Mouse (Mus musculus) CH12.LX (cell line): ENCODE data around the gene Prm2. TPM values are rescaled to one million over a fixed set of nuclear protein-coding genes. Genes with fewer than 3 reads are reported as not detected.

Source experiments
- DNase-seq: peaks from one replicate; pipeline ENCODE4 v3.0.0-alpha.2; 2013; ENCODE audit errors: extremely low read depth
- H3K27ac ChIP-seq: 2 replicates; pipeline ENCODE4 v1.5.1; 2012; ENCODE audit warnings: low read depth, mild to moderate bottlenecking, control low read depth, moderate library complexity; ENCODE audit not compliant: insufficient read depth
- H3K27me3 ChIP-seq: replicated peaks from 2 replicates; pipeline ENCODE3; 2012; ENCODE audit warnings: inconsistent platforms
- H3K36me3 ChIP-seq, 2 experiments: replicated peaks in 1 of 2; 2 replicates each; pipeline versions ENCODE3 to v1.6.1; 2012; ENCODE audit warnings: inconsistent platforms in 1 of 2, low read length in 1 of 2, mild to moderate bottlenecking in 1 of 2, mixed read lengths in 1 of 2, moderate library complexity in 1 of 2; ENCODE audit not compliant: control insufficient read depth in 1 of 2, insufficient read depth in 1 of 2
- H3K4me1 ChIP-seq, 2 experiments: 2 replicates each; pipeline ENCODE4 v1.6.1; 2012; ENCODE audit warnings: inconsistent platforms in 1 of 2, moderate library complexity in 1 of 2; ENCODE audit not compliant: insufficient read depth in 2 of 2, control insufficient read depth in 1 of 2
- H3K4me2 ChIP-seq: 2 replicates; pipeline ENCODE4 v1.6.1; 2012; ENCODE audit warnings: low read depth, mild to moderate bottlenecking, control low read depth; ENCODE audit not compliant: poor library complexity, insufficient read depth, severe bottlenecking
- H3K4me3 ChIP-seq, 3 experiments: fragments of 150-350 bp in 1 of 3; sonication (generic) in 1 of 3; replicated peaks in 1 of 3; 2 replicates each; pipeline versions ENCODE3 to v1.5.1; 2011 to 2012; ENCODE audit warnings: low read depth in 2 of 3, low read length in 2 of 3, mild to moderate bottlenecking in 2 of 3, moderate library complexity in 2 of 3, control low read depth in 1 of 3, improper control_type of control experiment in 1 of 3, inconsistent platforms in 1 of 3, mixed read lengths in 1 of 3; ENCODE audit not compliant: poor library complexity in 1 of 3
- H3K79me2 ChIP-seq: replicated peaks from 2 replicates; pipeline ENCODE4 v1.6.1; 2012; ENCODE audit warnings: mild to moderate bottlenecking, moderate library complexity; ENCODE audit not compliant: control insufficient read depth, poor library complexity, insufficient read depth, severe bottlenecking; ENCODE audit errors: extremely low read depth
- H3K9ac ChIP-seq: 2 replicates; pipeline ENCODE4 v1.6.1; 2012; ENCODE audit warnings: low read depth, mild to moderate bottlenecking, control low read depth, moderate library complexity; ENCODE audit not compliant: insufficient read depth
- H3K9me3 ChIP-seq: replicated peaks from 2 replicates; pipeline ENCODE3; 2012; ENCODE audit warnings: low read length, inconsistent platforms, mixed read lengths
- BHLHE40 ChIP-seq: IDR thresholded peaks from 2 replicates; pipeline ENCODE4 v1.6.1; 2011; ENCODE audit warnings: mild to moderate bottlenecking, low read depth, low read length, improper control_type of control experiment
- CHD1 ChIP-seq: IDR thresholded peaks from 2 replicates; pipeline ENCODE4 v1.6.1; 2012; ENCODE audit warnings: low read depth, low read length, improper control_type of control experiment, inconsistent platforms
- CHD2 ChIP-seq: IDR thresholded peaks from 2 replicates; pipeline ENCODE4 v1.6.1; 2011; ENCODE audit warnings: low read length, improper control_type of control experiment
- CTCF ChIP-seq, 2 experiments: IDR thresholded peaks in 1 of 2; conservative IDR thresholded peaks in 1 of 2; 2 replicates each; pipeline ENCODE4 v1.5.1; 2011 to 2012; ENCODE audit warnings: low read depth in 2 of 2, low read length in 2 of 2, improper control_type of control experiment in 1 of 2, inconsistent platforms in 1 of 2, mild to moderate bottlenecking in 1 of 2, moderate library complexity in 1 of 2
- E2F4 ChIP-seq: IDR thresholded peaks from 2 replicates; pipeline ENCODE4 v1.6.1; 2011; ENCODE audit warnings: low read depth, low read length, improper control_type of control experiment; ENCODE audit not compliant: insufficient replicate concordance
- ELF1 ChIP-seq: IDR thresholded peaks from 2 replicates; pipeline ENCODE4 v1.6.1; 2014; ENCODE audit warnings: low read depth, mild to moderate bottlenecking, inconsistent platforms, low read length, improper control_type of control experiment
- EP300 ChIP-seq: IDR thresholded peaks from 2 replicates; pipeline ENCODE4 v1.6.1; 2011; ENCODE audit warnings: low read length, improper control_type of control experiment
- ETS1 ChIP-seq: conservative IDR thresholded peaks from 2 replicates; pipeline ENCODE4 v1.6.1; 2012; ENCODE audit warnings: low read depth, mild to moderate bottlenecking, inconsistent platforms, low read length, improper control_type of control experiment, moderate library complexity
- GABPA ChIP-seq: IDR thresholded peaks from 2 replicates; pipeline ENCODE4 v1.6.1; 2012; ENCODE audit warnings: low read depth, low read length, improper control_type of control experiment, inconsistent platforms; ENCODE audit not compliant: insufficient replicate concordance
- HCFC1 ChIP-seq: IDR thresholded peaks from 2 replicates; pipeline ENCODE4 v1.6.1; 2012; ENCODE audit warnings: low read depth, mild to moderate bottlenecking, inconsistent platforms, low read length, improper control_type of control experiment
- IRF4 ChIP-seq: IDR thresholded peaks from 2 replicates; pipeline ENCODE4 v1.6.1; 2014; ENCODE audit warnings: low read depth, mild to moderate bottlenecking, inconsistent platforms, low read length, improper control_type of control experiment
- JUN ChIP-seq: IDR thresholded peaks from 2 replicates; pipeline ENCODE4 v1.6.1; 2011; ENCODE audit warnings: low read depth, mild to moderate bottlenecking, low read length, improper control_type of control experiment, moderate library complexity; ENCODE audit not compliant: insufficient read depth
- JUND ChIP-seq: conservative IDR thresholded peaks from 2 replicates; pipeline ENCODE4 v1.6.1; 2011; ENCODE audit warnings: low read depth, low read length, improper control_type of control experiment
- KAT2A ChIP-seq: IDR thresholded peaks from 2 replicates; pipeline ENCODE4 v1.6.1; 2012; ENCODE audit warnings: low read length, improper control_type of control experiment, inconsistent platforms; ENCODE audit not compliant: insufficient replicate concordance
- MAFK ChIP-seq: IDR thresholded peaks from 2 replicates; pipeline ENCODE4 v1.6.1; 2011; ENCODE audit warnings: low read length, improper control_type of control experiment; ENCODE audit not compliant: insufficient replicate concordance
- MAX ChIP-seq: IDR thresholded peaks from 2 replicates; pipeline ENCODE4 v1.6.1; 2011; ENCODE audit warnings: low read length, improper control_type of control experiment
- MAZ ChIP-seq: IDR thresholded peaks from 2 replicates; pipeline ENCODE4 v1.6.1; 2012; ENCODE audit warnings: low read depth, mild to moderate bottlenecking, inconsistent platforms, low read length, improper control_type of control experiment, moderate library complexity
- MEF2A ChIP-seq: IDR thresholded peaks from 2 replicates; pipeline ENCODE4 v1.6.1; 2014; ENCODE audit warnings: low read depth, mild to moderate bottlenecking, inconsistent platforms, low read length, improper control_type of control experiment, borderline replicate concordance
- MXI1 ChIP-seq: IDR thresholded peaks from 2 replicates; pipeline ENCODE4 v1.6.1; 2011; ENCODE audit warnings: mild to moderate bottlenecking, low read depth, low read length, improper control_type of control experiment
- MYC ChIP-seq: IDR thresholded peaks from 2 replicates; pipeline ENCODE4 v1.6.1; 2011; ENCODE audit warnings: low read depth, mild to moderate bottlenecking, improper control_type of control experiment, low read length
- NELFE ChIP-seq: IDR thresholded peaks from 2 replicates; pipeline ENCODE4 v1.6.1; 2011; ENCODE audit warnings: low read depth, low read length, improper control_type of control experiment
- NRF1 ChIP-seq: IDR thresholded peaks from 2 replicates; pipeline ENCODE4 v1.6.1; 2014; ENCODE audit warnings: low read depth, mild to moderate bottlenecking, inconsistent platforms, low read length, improper control_type of control experiment, moderate library complexity
- PAX5 ChIP-seq: IDR thresholded peaks from 2 replicates; pipeline ENCODE4 v1.6.1; 2012; ENCODE audit warnings: low read length, inconsistent platforms, mixed read lengths
- POLR2A ChIP-seq: IDR thresholded peaks from 2 replicates; pipeline ENCODE4 v1.6.1; 2011; ENCODE audit warnings: low read depth, mild to moderate bottlenecking, improper control_type of control experiment, low read length
- POLR2AphosphoS2 ChIP-seq: IDR thresholded peaks from 2 replicates; pipeline ENCODE4 v1.6.1; 2011; ENCODE audit warnings: low read depth, low read length, improper control_type of control experiment
- RAD21 ChIP-seq: IDR thresholded peaks from 2 replicates; pipeline ENCODE4 v1.6.1; 2011; ENCODE audit warnings: low read depth, mild to moderate bottlenecking, low read length, improper control_type of control experiment, moderate library complexity
- RCOR1 ChIP-seq: conservative IDR thresholded peaks from 2 replicates; pipeline ENCODE4 v1.6.1; 2012; ENCODE audit warnings: low read depth, mild to moderate bottlenecking, inconsistent platforms, low read length, improper control_type of control experiment
- SIN3A ChIP-seq: IDR thresholded peaks from 2 replicates; pipeline ENCODE4 v1.6.1; 2012; ENCODE audit warnings: low read length, improper control_type of control experiment, inconsistent platforms
- SMC3 ChIP-seq: IDR thresholded peaks from 2 replicates; pipeline ENCODE4 v1.6.1; 2011; ENCODE audit warnings: low read depth, low read length, improper control_type of control experiment
- TBP ChIP-seq: conservative IDR thresholded peaks from 2 replicates; pipeline ENCODE4 v1.6.1; 2011; ENCODE audit warnings: low read depth, low read length, improper control_type of control experiment
- TCF12 ChIP-seq: IDR thresholded peaks from 2 replicates; pipeline ENCODE4 v1.6.1; 2014; ENCODE audit warnings: low read depth, mild to moderate bottlenecking, inconsistent platforms, low read length, improper control_type of control experiment
- UBTF ChIP-seq: IDR thresholded peaks from 2 replicates; pipeline ENCODE4 v1.6.1; 2012; ENCODE audit warnings: low read depth, mild to moderate bottlenecking, inconsistent platforms, low read length, improper control_type of control experiment, moderate library complexity
- USF1 ChIP-seq: IDR thresholded peaks from 2 replicates; pipeline ENCODE4 v1.6.1; 2014; ENCODE audit warnings: low read depth, mild to moderate bottlenecking, inconsistent platforms, low read length, improper control_type of control experiment
- USF2 ChIP-seq: conservative IDR thresholded peaks from 2 replicates; pipeline ENCODE4 v1.6.1; 2011; ENCODE audit warnings: low read depth, low read length, improper control_type of control experiment
- ZC3H11A ChIP-seq: IDR thresholded peaks from 2 replicates; pipeline ENCODE4 v1.6.1; 2012; ENCODE audit warnings: low read depth, mild to moderate bottlenecking, inconsistent platforms, low read length, improper control_type of control experiment
- ZKSCAN1 ChIP-seq: IDR thresholded peaks from 2 replicates; pipeline ENCODE4 v1.6.1; 2012; ENCODE audit warnings: low read depth, inconsistent platforms, low read length, improper control_type of control experiment, borderline replicate concordance
- ZMIZ1 ChIP-seq: IDR thresholded peaks from 2 replicates; pipeline ENCODE4 v1.6.1; 2012; ENCODE audit warnings: low read depth, mild to moderate bottlenecking, inconsistent platforms, low read length, improper control_type of control experiment
- ZNF384 ChIP-seq: IDR thresholded peaks from 2 replicates; pipeline ENCODE4 v1.6.1; 2012; ENCODE audit warnings: low read depth, low read length, improper control_type of control experiment, inconsistent platforms
- dilution Hi-C: fragments of 300-500 bp; cut with MboI; formaldehyde crosslinking; loops from 2 replicates; pipeline ENCODE4 v1.14.3; 2020; ENCODE audit warnings: low sequenced_read_pairs; ENCODE audit not compliant: extremely low pct_unique_long_range_greater_than_20kb, extremely low pct_ligation_motif_present
- in situ Hi-C: fragments of 300-500 bp; cut with MboI; formaldehyde crosslinking; loops from 3 replicates; pipeline ENCODE4 v1.14.3; 2019; ENCODE audit warnings: low sequenced_read_pairs, low pct_ligation_motif_present, low pct_unique_long_range_greater_than_20kb, mixed read lengths
- polyA plus RNA-seq: library from polyadenylated mRNA; unstranded; fragments of >175 nt; gene quantifications from 2 replicates; pipeline ENCODE4 v1.2.1, GENCODE M21; 2012; ENCODE audit warnings: low read depth; ENCODE audit not compliant: insufficient read length
- total RNA-seq, 2 experiments: library from RNA; depleted of rRNA; stranded (reverse); fragments of 300-350 nt in 1 of 2; fragments of >200 nt in 1 of 2; gene quantifications; 2 replicates each; pipeline ENCODE4 v1.2.3; 2012 to 2014

The Prm2 gene
- total and polyA plus RNA-seq, 3 experiments, result not detected

DNA sequence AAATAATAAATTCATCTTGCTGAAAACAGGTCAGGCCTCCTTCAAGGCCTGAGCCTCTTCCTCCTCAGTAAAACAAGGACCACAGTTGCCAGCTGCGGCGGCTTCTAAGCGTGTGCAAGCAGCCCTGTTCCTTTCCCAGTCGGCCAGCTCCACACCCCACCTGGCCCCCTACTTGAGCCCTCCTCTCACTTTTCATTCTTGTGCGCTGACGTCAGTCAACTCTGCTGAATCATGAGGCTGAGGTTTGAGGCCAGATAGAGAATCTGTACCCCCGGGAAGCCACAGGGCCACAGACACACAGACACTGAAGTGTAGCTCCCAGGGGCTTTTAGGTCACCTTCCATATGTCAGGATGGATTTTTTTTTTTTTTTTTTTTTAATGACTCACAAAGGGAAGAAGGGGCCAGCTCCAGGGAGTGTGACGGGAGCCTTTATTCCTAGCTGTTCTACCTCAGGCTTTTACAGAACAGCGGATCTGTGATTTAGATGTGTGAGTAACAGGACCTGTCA is 14.0 kb downstream of the Prm2 start:
- Histone ChIP-seq H3K4me3 (peak overlapping the region; percentile 84 to 99 (median 96)), H3K4me1 (peaks cover 22 to 60% of the 10 kb centered on the region in 2 experiments), H3K4me2 (peak overlapping the region; percentile 52), H3K36me3 (peaks cover 0 to 26% of the 10 kb centered on the region in 2 experiments), H3K79me2 (peaks cover 16% of the 10 kb centered on the region), H3K27ac (peak overlapping the region; percentile 97), H3K27me3 (no peaks in the 10 kb centered on the region), H3K9ac (peak overlapping the region; percentile 89), H3K9me3 (no peaks in the 10 kb centered on the region)
- TF ChIP-seq IRF4 (peak; percentile 65), MAX (no peak; the same call in none of the 2 replicates), MAFK (peak; percentile 88), E2F4 (peak; percentile 37; the same call in 1 of the 2 replicates), PAX5 (no peak), USF2 (no peak), MEF2A (peak; percentile 91), CTCF (conservative IDR thresholded peaks at IDR 0.05 in 1 of 2, IDR thresholded peaks at IDR 0.05 in 1 of 2; ENCODE audit: low read depth in 2 of 2, low read length in 2 of 2) (no peak), ZMIZ1 (no peak; the same call in 1 of the 2 replicates), BHLHE40 (peak; percentile 90), NRF1 (0 out of 2 replicates have a peak, but pooled peaks have one; percentile 28), UBTF (peak; percentile 84; the same call in 1 of the 2 replicates), ZC3H11A (no peak), TCF12 (peak; percentile 94), MXI1 (no peak; the same call in 1 of the 2 replicates), KAT2A (0 out of 2 replicates have a peak, but pooled peaks have one; percentile 54), RCOR1 (peak; percentile 90), SIN3A (peak; percentile 92), EP300 (peak; percentile 78), ZKSCAN1 (no peak; the same call in 1 of the 2 replicates), MYC (peak; percentile 37; the same call in 1 of the 2 replicates), SMC3 (peak; percentile 19), CHD2 (peak; percentile 27; the same call in 1 of the 2 replicates), CHD1 (peak; percentile 87), POLR2A (peak; percentile 52), POLR2AphosphoS2 (no peak; the same call in none of the 2 replicates), USF1 (no peak), JUN (peak; percentile 69; the same call in 1 of the 2 replicates), TBP (0 out of 2 replicates have a peak, but pooled peaks have one; percentile 27), ZNF384 (peak; percentile 97), JUND (peak; percentile 65; the same call in 1 of the 2 replicates), HCFC1 (peak; percentile 35; the same call in 1 of the 2 replicates), NELFE (peak; percentile 24; the same call in 1 of the 2 replicates), MAZ (peak; percentile 94), ETS1 (peak; percentile 97), RAD21 (no peak; the same call in none of the 2 replicates), ELF1 (no peak), GABPA (no peak)
- in situ Hi-C loops, result loop anchor here (5.0 kb wide), 1 partner anchor 35 kb away; no protein-coding TSS in a partner anchor
- peak; percentile 95 for DNase-seq
- dilution Hi-C loops, result no loop called here
